Mouse (Mus musculus) retina, postnatal 7 days (tissue): ENCODE data around the gene Tprkb.
"Not testable (repeated sequence)": the region's sequence is repeated elsewhere in the genome, so short reads cannot be mapped to it uniquely, and the experiment has no call there.

ENCODE experiments used
- DNase-seq: peaks from one replicate; pipeline ENCODE4 v3.0.0-alpha.2; 2012; ENCODE audit warnings: low read depth, low spot score

Tprkb gene

DNA sequence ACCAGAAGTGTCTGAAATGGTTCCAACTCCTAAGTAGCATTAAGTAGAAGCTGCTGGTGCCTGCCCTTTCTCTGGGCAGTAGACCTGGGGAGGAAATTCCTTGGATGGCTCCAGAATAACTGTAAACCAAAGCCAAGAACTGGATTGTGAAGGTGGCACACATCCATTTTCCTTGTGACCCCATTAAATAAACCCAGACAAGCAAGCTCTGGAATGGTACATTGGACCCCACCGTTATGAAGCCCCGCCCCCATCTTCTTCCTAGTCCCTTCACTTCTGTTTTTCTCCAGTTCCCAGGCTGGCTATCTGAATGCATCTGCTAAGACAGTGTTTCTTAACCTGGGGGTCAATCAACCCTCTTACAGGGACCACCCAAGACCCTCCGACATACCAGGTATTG lies at the start of gene Tprkb:
Tprkb (plus strand) TSS at position 279 of the 400 bp plus-strand sequence.
- DNase-seq, result no peak

DNA sequence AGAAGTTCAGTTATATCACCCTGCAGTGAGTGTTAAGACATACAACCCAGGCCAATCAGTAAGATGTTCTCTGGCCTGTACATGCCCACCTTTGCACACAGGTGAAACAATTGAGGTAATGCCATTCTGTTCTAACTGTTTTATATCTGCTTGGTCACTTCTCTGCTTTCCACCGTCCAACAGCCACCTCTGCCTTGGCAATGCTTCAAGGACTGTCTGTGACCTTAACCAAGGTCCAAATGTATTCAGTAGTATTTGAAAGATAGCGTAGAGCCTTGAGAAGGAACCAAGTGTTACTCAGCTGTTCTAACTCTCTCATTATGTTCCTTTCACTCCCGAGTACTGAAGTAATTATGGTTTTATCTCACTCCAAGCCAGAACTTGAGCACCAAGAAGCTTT lies 49.1 kb upstream of the Tprkb start:
- DNase-seq, result no peak

DNA sequence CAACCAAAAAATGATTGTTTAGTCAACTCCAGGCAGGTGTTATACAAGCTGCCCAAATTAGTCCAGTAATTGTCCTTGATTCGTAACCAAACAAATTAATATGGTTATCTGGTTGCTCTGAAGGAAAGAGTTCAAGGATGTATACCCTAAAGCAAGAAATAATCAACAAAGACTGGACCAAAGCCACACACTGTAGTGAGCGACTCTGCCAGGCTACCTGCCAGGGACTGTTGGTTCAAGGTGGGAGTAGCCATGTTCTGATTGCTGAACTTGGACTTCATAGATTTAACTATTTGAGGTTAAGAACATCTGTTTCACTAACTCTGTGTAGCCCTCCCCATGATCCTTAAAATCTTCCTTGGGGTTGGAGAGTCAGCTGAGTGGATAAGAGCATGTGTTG lies 48.5 kb upstream of the Tprkb start:
- no peak for DNase-seq

DNA sequence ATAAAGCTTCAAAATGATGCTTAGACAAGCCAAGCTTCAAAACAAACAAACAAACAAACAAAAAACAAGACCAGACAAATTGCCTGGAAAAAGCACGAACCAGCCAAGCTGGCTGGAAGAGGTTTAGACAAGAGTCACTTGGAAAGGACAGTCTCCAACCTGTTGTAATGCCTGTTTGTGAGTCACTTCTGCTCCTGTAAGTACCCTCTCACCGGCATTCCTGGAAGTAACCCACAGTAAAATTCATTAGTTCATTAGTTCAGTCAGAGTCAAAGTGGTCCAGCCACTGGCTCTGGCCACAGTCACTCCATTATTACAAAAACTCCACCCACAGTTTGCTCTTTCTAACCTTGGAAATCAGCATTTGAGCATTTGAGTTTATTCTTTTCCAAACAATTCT lies 47.8 kb upstream of the Tprkb start:
- no peak for DNase-seq

DNA sequence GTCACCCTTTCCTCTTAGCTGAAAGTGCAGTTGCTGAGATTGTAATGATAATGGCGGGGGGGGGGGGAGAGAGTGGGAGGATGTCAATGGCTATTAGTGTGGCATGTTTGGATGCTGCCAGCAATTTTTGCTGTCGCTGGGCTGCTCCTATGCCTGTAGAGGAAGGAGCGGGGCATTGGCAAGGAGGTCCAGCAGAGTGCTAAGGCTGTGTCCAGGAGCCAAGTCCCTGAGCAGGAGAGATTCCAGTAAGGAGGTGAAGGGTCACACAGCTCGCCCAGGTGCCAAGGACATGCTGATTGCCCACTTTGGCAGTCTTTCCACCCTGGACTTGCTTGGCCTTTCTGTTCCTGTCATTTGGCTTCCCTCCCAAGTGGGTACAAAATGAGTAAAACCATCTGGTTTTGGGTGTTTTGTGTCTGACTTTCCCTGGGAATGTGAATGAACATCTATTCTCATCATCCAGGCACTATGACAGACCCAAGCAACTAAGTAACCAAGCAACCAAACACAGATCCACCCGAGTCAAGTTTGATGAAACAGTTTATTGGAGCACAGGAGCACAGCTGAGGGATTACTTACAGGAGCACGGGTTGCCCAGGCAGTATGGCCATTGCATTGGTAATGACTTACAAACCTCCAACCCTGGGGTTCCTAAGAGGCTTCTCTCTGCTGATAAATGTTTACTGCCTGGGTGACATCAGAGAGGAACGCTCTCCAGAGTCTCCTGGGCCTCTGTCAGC lies 46.6 kb upstream of the Tprkb start:
- not testable (repeated sequence) for DNase-seq

DNA sequence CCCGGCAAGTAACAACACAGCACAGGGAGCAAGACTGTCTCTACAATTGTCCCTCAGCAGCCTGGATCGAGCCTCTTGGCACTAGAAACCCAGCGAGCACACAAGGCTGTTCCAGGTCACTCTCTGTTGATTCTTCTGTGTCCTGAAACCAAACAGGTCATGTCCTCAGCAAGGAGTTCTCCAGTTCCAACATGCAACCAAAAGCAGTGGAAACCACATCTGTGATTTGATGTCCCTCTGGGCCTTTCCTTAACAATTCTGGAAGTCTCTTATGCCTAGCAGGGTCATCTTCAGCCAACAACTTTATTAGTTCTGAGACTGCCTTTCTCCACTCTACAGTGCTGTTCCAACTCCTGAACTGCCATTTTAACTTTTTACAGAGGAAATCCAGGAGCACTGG lies 45.5 kb upstream of the Tprkb start:
- not testable (repeated sequence) for DNase-seq

DNA sequence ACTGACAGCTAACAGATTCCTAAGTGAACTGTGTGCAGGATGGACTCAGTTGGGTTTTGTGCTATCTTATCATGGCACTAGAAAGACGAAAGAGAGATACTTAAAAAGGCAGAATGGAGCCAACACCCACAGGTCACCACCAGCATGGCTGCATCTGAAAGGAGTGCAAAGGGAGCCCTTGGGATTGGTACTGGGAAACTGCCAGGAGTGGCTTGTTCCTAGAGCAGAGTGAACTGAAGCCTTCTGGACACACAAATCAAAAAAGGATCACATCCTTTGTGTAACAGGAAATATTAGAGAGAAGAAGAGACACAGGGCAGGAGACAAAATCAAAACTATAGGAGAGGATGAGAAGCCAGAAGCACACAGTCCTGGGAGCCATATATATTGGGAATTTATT lies 44.7 kb upstream of the Tprkb start:
- not testable (repeated sequence) for DNase-seq

DNA sequence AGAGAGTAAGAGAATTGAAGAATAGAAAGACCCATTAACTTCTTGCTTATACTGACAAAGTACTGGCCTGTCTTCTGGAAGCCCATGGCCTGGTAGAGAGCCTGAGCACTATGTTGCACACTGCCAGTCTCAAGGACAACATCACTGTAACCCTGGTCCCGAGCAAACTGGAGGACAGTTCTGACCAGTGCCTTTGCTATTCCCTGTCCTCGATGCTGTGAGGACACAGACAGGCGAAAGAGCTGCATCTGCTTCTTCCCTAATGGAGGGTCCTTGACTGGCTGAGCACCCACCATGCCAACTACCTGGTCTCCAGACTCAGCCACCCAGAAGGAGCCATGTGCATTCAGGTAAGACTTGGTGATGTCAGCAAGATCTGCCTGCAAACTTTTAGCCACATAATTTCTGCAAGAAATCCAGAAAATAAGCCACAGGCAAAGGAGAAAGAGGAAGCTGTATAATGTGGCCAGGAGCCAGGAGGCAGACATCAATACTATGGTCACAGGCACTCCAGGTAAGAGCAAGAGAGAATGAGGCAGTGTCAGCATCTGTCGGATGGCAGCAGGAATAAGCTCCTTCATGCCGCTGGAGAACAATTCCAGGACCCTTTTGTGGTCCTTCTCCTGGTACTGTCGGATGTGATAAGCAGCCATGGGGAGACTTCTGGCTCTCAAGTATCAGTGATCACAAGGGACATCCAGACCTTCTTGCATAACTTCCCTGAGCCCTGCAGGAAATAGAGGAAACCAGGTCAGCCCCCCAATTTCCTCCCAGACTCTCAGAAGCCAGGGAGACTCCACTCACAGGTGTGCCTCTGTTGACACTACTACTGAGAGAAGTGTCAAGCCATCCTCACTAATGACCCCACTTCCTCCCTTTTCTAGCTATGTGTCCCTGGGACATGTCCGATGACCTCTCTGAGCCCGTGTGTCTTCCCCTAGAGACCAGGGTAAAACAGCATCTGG lies 43.7 kb upstream of the Tprkb start:
- DNase-seq, result no peak

DNA sequence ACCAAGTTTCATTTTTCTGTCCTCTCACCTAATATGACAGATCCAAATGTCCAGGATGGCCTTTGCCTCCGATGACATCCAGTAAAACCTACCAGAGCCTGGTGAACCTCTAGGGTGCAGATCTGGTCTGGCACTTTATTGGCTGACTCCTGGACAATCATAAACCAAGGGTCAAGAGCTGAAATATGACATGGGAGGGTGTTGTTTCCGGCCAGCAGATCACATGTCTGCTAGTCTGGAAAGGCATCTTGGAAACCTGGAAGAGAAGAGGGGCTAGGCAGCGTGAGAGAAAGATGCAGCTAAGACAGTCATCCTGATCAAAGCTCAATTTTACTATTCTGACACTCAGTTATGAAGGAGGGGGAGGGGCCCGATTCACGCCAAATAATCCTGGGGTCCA lies 42.7 kb upstream of the Tprkb start, which contains the start of gene Nat8f2:
Nat8f2 (minus strand) TSS at position 153 of the 400 bp plus-strand sequence.
- DNase-seq, result not testable (repeated sequence)

DNA sequence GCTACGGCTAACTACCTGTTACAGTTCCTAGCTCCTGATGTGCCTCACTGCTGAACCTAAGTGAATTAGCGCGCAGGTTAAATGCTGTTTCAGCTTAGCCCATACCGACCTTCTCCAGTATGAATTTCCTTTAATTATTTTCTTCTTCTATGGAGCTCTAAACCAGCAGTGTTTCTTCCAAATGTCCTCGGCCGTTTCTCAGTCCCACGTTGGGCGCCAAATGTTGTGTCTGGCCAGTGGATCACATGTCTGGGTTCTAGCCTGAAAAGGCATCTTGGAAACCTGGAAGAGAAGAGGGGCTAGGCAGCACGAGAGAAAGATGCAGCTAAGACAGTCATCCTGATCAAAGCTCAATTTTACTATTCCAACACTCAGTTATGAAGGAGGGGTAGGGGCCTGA lies 28.4 kb upstream of the Tprkb start:
- not testable (repeated sequence) for DNase-seq

DNA sequence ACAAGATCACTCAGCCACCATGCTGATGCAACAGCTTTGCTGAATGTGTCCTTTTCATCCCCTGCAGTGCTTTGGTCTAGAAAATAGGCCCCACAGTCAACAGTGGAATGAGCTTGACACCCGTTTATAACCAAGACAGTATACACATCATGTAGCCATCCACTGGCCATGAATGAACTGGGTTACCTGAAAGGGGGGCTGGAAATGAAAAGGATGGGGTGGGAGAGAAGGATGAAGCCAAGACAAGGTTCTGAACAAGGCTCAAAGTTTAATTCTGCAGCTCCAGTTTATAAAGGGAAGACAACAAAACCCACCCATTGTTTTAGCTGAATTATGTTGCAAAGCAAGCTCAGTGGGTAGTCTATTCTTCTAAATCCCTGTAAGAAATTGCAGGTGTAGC lies 27.4 kb upstream of the Tprkb start:
- DNase-seq, result no peak

DNA sequence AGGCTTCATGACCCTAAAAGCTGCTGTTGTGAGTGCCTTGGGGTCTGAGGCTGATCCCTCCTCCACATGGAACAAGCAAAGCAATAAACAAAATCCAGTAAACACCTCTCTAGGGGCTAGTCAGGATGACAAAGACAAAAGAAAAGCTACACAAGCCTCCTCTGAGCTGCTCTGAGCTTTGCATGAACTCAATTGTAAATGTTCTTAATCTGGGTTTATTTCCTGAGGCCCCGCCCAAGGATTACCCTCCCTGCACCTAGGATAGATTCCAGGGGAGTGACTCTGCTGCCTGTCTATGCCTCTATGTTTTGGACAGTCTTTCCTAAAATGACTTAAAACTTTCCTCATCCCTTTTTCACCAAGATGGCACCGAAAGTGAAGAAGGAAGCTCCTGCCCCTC lies 22.7 kb upstream of the Tprkb start:
- no peak for DNase-seq

DNA sequence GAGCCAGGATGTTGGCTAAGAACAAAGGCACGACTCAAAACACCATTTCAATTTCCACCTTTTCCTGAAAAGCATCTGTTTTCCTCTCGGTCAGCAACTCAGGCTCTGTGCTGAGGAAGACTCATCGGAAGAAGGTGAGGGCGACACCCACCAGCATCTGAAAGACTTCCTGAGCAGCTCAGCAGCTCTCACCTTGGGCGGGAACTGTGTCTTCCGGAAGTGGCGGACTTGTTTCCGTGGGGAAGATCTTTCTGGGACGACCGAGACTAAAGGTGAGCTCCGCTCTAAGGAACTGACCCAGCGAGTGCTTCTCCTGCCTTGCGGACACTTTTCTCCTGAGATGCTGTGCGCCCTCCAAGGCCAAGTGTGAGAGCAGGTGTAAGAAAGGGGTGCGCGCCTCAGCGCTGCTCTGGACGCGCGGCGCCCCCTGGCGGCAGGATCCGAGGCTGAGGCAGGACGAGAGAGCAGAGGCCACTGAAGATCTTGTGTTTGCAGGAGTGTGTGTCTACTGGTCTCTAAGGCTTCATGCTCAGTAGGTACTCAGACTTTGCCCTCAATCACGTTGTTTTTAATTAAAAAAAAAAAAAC lies 16.5 kb upstream of the Tprkb start:
- not testable (repeated sequence) for DNase-seq

DNA sequence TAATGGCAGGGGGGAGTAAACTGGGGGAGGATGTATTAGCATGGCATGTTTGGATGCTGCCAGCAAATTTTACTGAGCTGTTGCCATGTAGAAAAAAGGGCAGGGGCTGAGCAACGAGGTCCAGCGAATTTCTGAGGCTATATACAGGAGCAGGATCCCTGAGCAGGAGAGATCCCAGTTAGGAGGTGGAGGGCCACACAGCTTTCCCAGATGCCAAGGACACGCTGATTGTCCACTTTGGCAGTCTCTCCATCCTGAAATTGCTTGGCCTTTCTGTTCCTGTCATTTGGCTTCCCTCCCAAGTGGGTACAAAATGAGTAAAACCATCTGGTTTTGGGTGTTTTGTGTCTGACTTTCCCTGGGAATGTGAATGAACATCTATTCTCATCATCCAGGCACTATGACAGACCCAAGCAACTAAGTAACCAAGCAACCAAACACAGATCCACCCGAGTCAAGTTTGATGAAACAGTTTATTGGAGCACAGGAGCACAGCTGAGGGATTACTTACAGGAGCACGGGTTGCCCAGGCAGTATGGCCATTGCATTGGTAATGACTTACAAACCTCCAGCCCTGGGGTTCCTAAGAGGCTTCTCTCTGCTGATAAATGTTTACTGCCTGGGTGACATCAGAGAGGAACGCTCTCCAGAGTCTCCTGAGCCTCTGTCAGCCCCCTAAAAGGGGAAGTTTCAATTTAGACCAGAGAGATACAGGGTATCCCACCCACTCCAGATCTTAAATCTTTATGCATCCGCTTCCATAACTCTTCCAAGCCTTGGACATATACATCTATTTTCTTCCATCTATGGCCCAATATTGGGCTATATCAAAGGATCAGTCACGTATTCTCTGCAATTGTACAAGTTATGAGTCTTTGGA lies 12.8 kb upstream of the Tprkb start:
- DNase-seq, result not testable (repeated sequence)

DNA sequence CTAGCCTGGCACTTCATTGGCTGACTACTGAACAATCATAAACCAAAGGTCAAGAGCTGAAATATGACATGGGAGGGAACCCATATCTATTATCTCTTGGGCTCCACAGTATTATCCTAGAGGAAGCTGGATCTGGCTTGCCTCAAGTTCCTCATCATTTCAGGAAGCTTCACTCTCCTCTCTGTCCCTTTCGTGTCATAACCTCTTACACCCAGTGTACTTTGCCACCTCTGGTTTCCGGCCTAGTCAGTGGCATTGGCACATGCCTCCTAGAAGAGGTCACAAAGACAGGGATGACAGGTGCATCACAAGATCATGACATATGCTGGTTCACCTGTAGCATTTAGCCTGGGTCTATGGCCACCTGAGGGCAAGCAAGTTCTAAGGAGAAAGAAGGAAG lies 9.4 kb upstream of the Tprkb start:
- no peak for DNase-seq

DNA sequence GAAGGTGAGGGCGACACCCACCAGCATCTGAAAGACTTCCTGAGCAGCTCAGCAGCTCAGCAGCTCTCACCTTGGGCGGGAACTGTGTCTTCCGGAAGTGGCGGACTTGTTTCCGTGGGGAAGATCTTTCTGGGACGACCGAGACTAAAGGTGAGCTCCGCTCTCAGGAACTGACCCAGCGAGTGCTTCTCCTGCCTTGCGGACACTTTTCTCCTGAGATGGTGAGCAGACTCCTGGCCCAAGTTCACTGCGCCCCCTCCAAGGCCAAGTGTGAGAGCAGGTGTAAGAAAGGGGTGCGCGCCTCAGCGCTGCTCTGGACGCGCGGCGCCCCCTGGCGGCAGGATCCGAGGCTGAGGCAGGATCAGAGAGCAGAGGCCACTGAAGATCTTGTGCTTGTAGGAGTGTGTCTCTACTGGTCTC lies 7.0 kb upstream of the Tprkb start, which contains the start of gene Nat8f4:
Nat8f4 (minus strand) TSS at position 243 of the 420 bp plus-strand sequence.
- peak; percentile 30 for DNase-seq

DNA sequence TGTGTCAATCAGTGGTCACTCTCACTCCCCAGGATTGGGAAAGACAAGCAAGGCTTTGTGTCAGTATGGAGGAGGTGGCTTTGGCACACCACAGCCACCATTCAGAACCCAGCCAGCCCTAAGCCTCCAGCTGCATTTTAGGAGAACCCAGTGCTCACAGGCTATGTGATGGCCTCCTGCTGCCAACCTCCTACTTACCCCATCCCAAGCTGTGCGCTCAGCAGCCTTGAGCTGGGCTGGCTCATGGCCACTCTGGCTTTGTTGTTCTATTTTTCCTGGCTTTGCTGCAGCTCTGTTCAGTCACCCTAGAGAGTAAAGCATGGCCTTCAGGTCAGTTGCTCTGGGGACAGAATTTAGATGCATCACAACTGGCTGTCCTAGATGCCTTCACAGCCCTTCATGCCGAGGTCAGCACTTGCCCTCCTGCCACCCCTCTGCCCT lies 4.7 kb upstream of the Tprkb start:
- not testable (repeated sequence) for DNase-seq

DNA sequence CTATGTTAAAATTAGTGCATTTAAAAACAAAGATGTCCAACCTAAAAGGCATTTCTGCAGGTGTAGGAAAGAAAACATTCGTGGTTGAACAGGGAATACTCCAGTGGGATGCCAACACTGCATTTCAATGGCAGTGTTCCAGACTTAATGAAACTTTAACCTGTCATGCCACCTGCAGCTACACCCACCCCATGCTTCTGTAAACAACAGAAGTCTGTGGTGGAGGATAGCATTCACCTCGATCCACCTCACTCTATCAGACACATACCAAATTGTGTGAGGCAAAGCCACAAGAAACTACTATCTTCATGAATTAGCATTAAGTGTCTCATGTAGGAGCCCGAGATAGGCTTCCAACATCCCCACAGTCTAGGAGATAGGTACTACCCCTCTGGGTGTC lies 3.3 kb upstream of the Tprkb start:
- no peak for DNase-seq

DNA sequence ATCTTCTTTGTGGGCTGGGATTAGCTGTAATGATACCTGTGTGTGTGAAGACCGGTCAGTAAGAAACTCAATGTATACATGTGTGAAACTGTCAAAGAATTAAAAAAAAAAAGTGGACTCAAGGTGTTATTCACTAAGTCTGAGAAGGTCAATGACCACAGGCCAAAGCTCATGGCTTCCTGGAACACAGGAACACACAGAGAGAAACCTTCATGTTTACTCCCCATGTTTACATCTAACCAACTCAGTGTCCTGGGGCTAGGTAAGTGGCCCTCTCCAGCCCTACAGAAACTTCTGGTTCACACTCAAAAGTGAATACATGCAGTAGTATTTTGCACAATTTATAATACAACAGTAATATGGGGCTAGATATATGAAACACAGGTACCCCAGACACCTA lies 2.0 kb upstream of the Tprkb start:
- no peak for DNase-seq

DNA sequence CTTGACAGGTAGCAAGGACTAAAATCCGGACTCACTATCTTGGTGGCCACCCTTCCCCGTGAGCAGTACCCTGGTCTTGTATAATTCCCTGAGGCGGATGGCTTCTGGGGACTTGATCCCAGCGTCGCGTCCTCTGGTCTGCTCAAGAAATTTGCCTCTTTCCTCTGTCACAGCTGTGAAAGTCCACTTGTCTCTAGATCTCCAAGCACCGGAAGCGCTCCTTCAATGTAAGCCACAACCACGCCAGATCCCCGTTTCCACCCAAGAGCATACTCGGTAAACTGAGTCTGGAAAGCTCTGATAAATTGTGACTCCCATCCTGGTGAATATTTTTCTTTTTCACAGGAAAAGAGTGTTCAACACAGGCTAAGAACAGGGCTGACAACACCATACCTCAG lies 3.5 kb downstream of the Tprkb start:
- DNase-seq, result no peak
